Mouse (Mus musculus): ENCODE measurements at regions not wholly inside any gene's neighbourhood (a gene's known extent, or its start where the extent isn't known, plus 50 kb on each side); places are given as distances from the start of the nearest gene placed in this dataset.
A peak's percentile ranks its signal among the peaks of the same experiment; 100 is the strongest.

GRCm38 (mm10) chr7:68814823-68815666 lies 66.0 kb upstream of the Arrdc4 start:
- Histone ChIP-seq H3K4me2 (replicated peaks; ENCODE audit: low read depth) (no peak overlapping the region), H3K4me3 (ENCODE audit: low read depth, low read length) (no peak overlapping the region), H3K36me3 (ENCODE audit: control insufficient read depth, insufficient read depth, low read length) (no peaks in the 10 kb centered on the region), H3K4me1 (replicated peaks; ENCODE audit: control insufficient read depth, insufficient read depth) (no peaks in the 10 kb centered on the region), H3K9ac (ENCODE audit: low read length) (no peak overlapping the region), H3K27me3 (ENCODE audit: control insufficient read depth, insufficient read depth, low read length) (no peaks in the 10 kb centered on the region), H3K9me3 (ENCODE audit: control insufficient read depth, low read length) (no peaks in the 10 kb centered on the region), H3K27ac (replicated peaks) (no peak overlapping the region)
- WGBS, result 52% methylated on average over 15 of the region's 15 CpGs
- no peak for DNase-seq (ENCODE audit: low spot score)
- TF ChIP-seq EP300 (optimal IDR thresholded peaks at IDR 0.05) (no peak), CTCF (IDR thresholded peaks at IDR 0.05; ENCODE audit: low read depth) (no peak)
- peak; percentile 53; the same call in 1 of the 2 replicates for ATAC-seq (ENCODE audit: low FRiP score, low TSS enrichment)

- ATAC-seq (ENCODE audit: low FRiP score, low TSS enrichment) (no peak), DNase-seq (ENCODE audit: low spot score) (no peak)
- H3K27ac ChIP-seq (replicated peaks), result no peak overlapping the region
- 29% methylated on average over 8 of the region's 8 CpGs for WGBS
- no peak overlapping the region for H3K9ac ChIP-seq (ENCODE audit: low read length)
- TF ChIP-seq CTCF (IDR thresholded peaks at IDR 0.05; ENCODE audit: low read depth) (no peak), EP300 (optimal IDR thresholded peaks at IDR 0.05) (peak; percentile 21)
- no peak overlapping the region for H3K4me2 ChIP-seq (replicated peaks; ENCODE audit: low read depth)
- H3K4me1 ChIP-seq (replicated peaks; ENCODE audit: control insufficient read depth, insufficient read depth), result no peaks in the 10 kb centered on the region
- no peaks in the 10 kb centered on the region for H3K27me3 ChIP-seq (ENCODE audit: control insufficient read depth, insufficient read depth, low read length)
- no peaks in the 10 kb centered on the region for H3K36me3 ChIP-seq (ENCODE audit: control insufficient read depth, insufficient read depth, low read length)
- no peak overlapping the region for H3K4me3 ChIP-seq (ENCODE audit: low read depth, low read length)
- H3K9me3 ChIP-seq (ENCODE audit: control insufficient read depth, low read length), result no peaks in the 10 kb centered on the region
These were observed 60.7 kb upstream of the Arrdc4 start for GRCm38 (mm10) chr7:68809782-68810181.
